Mouse (Mus musculus): ENCODE measurements around the gene Inhbc. TPM values are rescaled to one million over a fixed set of nuclear protein-coding genes. Genes with fewer than 3 reads are reported as not detected.
"Not testable (repeated sequence)": the region's sequence is repeated elsewhere in the genome, so short reads cannot be mapped to it uniquely, and the experiment has no call there.

Gene Inhbc
- polyA plus RNA-seq, 1 experiment from 2014 or later: 1.4 TPM

- H3K4me2 ChIP-seq: peak overlapping the region; percentile 85
- WGBS: 25% methylated on average over 23 of the region's 23 CpGs
Measured at GRCm38 (mm10) chr10:127310523-127311475, 59.4 kb downstream of the Inhbc start.

GRCm38 (mm10) chr10:127309167-127309566 lies 61.1 kb downstream of the Inhbc start:
- H3K9me3 ChIP-seq (ENCODE audit: control insufficient read depth, low read length); H3K4me2 ChIP-seq; DNase-seq (ENCODE audit: low spot score); ATAC-seq (replicated peaks; ENCODE audit: low FRiP score); H3K9ac ChIP-seq (ENCODE audit: low read depth, low read length); H3K4me3 ChIP-seq (ENCODE audit: low read depth, low read length); H3K27ac ChIP-seq (ENCODE audit: low read depth, low read length); H3K27me3 ChIP-seq (replicated peaks; ENCODE audit: control insufficient read depth, insufficient read depth, low read length): not testable (repeated sequence)
- WGBS: 86% methylated on average over 3 of the region's 3 CpGs
- H3K4me1 ChIP-seq (replicated peaks; ENCODE audit: control insufficient read depth, insufficient read depth, low read length): peaks cover 14% of the 10 kb centered on the region
- peaks cover 50% of the 10 kb centered on the region for H3K36me3 ChIP-seq (ENCODE audit: control insufficient read depth, insufficient read depth, low read length)

More at GRCm38 (mm10) chr10:127310523-127311475, 59.4 kb downstream of the Inhbc start:
- Histone ChIP-seq H3K4me1 (replicated peaks; ENCODE audit: control insufficient read depth, insufficient read depth, low read length) (peaks cover 14% of the 10 kb centered on the region), H3K27ac (ENCODE audit: low read depth, low read length) (peak overlapping the region; percentile 82), H3K36me3 (ENCODE audit: control insufficient read depth, insufficient read depth, low read length) (peaks cover 36% of the 10 kb centered on the region), H3K9ac (ENCODE audit: low read depth, low read length) (peak overlapping the region; percentile 90), H3K27me3 (replicated peaks; ENCODE audit: control insufficient read depth, insufficient read depth, low read length) (no peaks in the 10 kb centered on the region), H3K9me3 (ENCODE audit: control insufficient read depth, low read length) (no peaks in the 10 kb centered on the region), H3K4me3 (ENCODE audit: low read depth, low read length) (peak overlapping the region; percentile 80)
- DNase-seq (ENCODE audit: low spot score): peak; percentile 74
- ATAC-seq (replicated peaks; ENCODE audit: low FRiP score): peak; percentile 58

Other genes starting within 250 kb of the Inhbc start
- gene Os9, start 249.3 kb downstream of the Inhbc start, polyA plus RNA-seq (2014; fragmentation: Nextera tagmentation; extraction: Ambion mirVana): 51.2 and 54.7 TPM in 2 replicates
- gene B4galnt1, start 205.2 kb downstream of the Inhbc start, polyA plus RNA-seq (2014; fragmentation: Nextera tagmentation; extraction: Ambion mirVana): 21.6 and 26.3 TPM in 2 replicates
- 3.6 and 5.2 TPM in 2 replicates for gene Slc26a10, start 189.8 kb downstream of the Inhbc start, polyA plus RNA-seq (2014; fragmentation: Nextera tagmentation; extraction: Ambion mirVana)
- 28.3 and 30.2 TPM in 2 replicates for gene Arhgef25, start 180.3 kb downstream of the Inhbc start, polyA plus RNA-seq (2014; fragmentation: Nextera tagmentation; extraction: Ambion mirVana)
- 64.0 and 70.8 TPM in 2 replicates for gene Dtx3, start 174.7 kb downstream of the Inhbc start, polyA plus RNA-seq (2014; fragmentation: Nextera tagmentation; extraction: Ambion mirVana)
- gene Pip4k2c, start 158.8 kb downstream of the Inhbc start, polyA plus RNA-seq (2014; fragmentation: Nextera tagmentation; extraction: Ambion mirVana): 43.1 and 43.4 TPM in 2 replicates
- gene Kif5a, start 107.1 kb downstream of the Inhbc start, polyA plus RNA-seq (2014; fragmentation: Nextera tagmentation; extraction: Ambion mirVana): 1.3 and 1.4 TPM in 2 replicates
- gene Dctn2, start 104.1 kb downstream of the Inhbc start, polyA plus RNA-seq (2014; fragmentation: Nextera tagmentation; extraction: Ambion mirVana): 135 TPM in 2 replicates
- 14.2 and 19.0 TPM in 2 replicates for gene Mbd6, start 81.4 kb downstream of the Inhbc start, polyA plus RNA-seq (2014; fragmentation: Nextera tagmentation; extraction: Ambion mirVana)
- gene Mars, start 58.6 kb downstream of the Inhbc start, polyA plus RNA-seq (2014; fragmentation: Nextera tagmentation; extraction: Ambion mirVana): 249 and 257 TPM in 2 replicates
- gene Arhgap9, start 48.5 kb downstream of the Inhbc start, polyA plus RNA-seq (2014; fragmentation: Nextera tagmentation; extraction: Ambion mirVana): 22.0 and 24.4 TPM in 2 replicates
- gene Gli1, start 28.5 kb downstream of the Inhbc start, polyA plus RNA-seq (2014; fragmentation: Nextera tagmentation; extraction: Ambion mirVana): 2.1 and 2.2 TPM in 2 replicates
- gene Inhbe, start 16.0 kb downstream of the Inhbc start, polyA plus RNA-seq (2014; fragmentation: Nextera tagmentation; extraction: Ambion mirVana): 0.04 and 0.09 TPM in 2 replicates
- gene R3hdm2, start 9.9 kb upstream of the Inhbc start, polyA plus RNA-seq (2014; fragmentation: Nextera tagmentation; extraction: Ambion mirVana): 25.4 and 33.8 TPM in 2 replicates
- gene Stac3, start 131.3 kb upstream of the Inhbc start, polyA plus RNA-seq (2014; fragmentation: Nextera tagmentation; extraction: Ambion mirVana): 0.32 and 0.39 TPM in 2 replicates
- 34.2 TPM in 2 replicates for gene Ndufa4l2, start 144.5 kb upstream of the Inhbc start, polyA plus RNA-seq (2014; fragmentation: Nextera tagmentation; extraction: Ambion mirVana)
- gene Shmt2, start 152.0 kb upstream of the Inhbc start, polyA plus RNA-seq (2014; fragmentation: Nextera tagmentation; extraction: Ambion mirVana): 261 and 286 TPM in 2 replicates
- 0.56 TPM in 1 of 2 replicates, not detected in the other for gene Nxph4, start 164.1 kb upstream of the Inhbc start, polyA plus RNA-seq (2014; fragmentation: Nextera tagmentation; extraction: Ambion mirVana)

Data from liver, embryonic 11.5 days (tissue).